Mouse (Mus musculus): ENCODE data around the gene Rufy2. TPM values are rescaled to one million over a fixed set of nuclear protein-coding genes. Genes with fewer than 3 reads are reported as not detected.

Rufy2 gene
- polyA plus RNA-seq, 1 experiment from 2014 or later: 55.8 TPM

DNA sequence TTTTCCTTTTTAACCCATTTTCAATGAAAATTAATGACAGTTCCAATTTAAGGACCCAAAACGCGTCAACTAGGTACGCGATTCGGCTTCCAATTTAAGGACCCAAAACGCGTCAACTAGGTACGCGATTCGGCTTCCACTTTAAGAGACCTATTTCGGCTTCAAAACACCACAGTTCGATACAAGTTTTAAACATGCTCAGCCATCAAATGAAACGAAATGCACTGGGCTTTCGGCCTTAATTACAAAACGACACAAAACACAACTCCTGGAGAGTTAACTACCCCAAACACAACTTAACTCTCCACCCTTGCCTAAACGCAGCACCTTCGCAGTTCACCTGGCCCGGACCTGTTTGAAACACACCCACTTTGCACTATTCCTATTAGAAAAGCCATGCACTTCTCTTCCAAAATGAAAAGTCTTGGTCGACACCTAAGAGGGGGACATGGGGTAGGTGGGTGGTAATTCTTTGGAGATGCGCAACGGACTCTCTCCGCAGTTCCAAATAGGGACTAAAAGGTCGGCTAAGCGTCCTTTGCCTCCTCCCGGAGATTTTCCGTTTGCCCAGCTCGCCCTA, 42.6 kb downstream of the Rufy2 start:
- peak overlapping the region; percentile 88 for H3K4me3 ChIP-seq
- peaks cover 4% of the 10 kb centered on the region for H3K36me3 ChIP-seq
- H3K4me2 ChIP-seq: peak overlapping the region; percentile 84
- WGBS: under 1% methylated on average over 27 of the region's 27 CpGs
- peak overlapping the region; percentile 100 for H3K27ac ChIP-seq (replicated peaks)
- H3K27me3 ChIP-seq: no peaks in the 10 kb centered on the region
- peaks cover 68% of the 10 kb centered on the region for H3K4me1 ChIP-seq (replicated peaks)
- no peaks in the 10 kb centered on the region for H3K9me3 ChIP-seq
- peak overlapping the region; percentile 99 for H3K9ac ChIP-seq
- no peak for ATAC-seq (ENCODE audit: low read depth)

GRCm38 (mm10) chr10:63023121-63023748, 43.2 kb downstream of the Rufy2 start:
- H3K4me1 ChIP-seq (replicated peaks): peaks cover 70% of the 10 kb centered on the region
- no peaks in the 10 kb centered on the region for H3K27me3 ChIP-seq
- peak overlapping the region; percentile 100 for H3K27ac ChIP-seq (replicated peaks)
- peak overlapping the region; percentile 84 for H3K4me2 ChIP-seq
- WGBS: under 1% methylated on average over 68 of the region's 68 CpGs
- peak; percentile 43 for ATAC-seq (ENCODE audit: low read depth)
- peak overlapping the region; percentile 99 for H3K9ac ChIP-seq
- H3K36me3 ChIP-seq: no peaks in the 10 kb centered on the region
- H3K9me3 ChIP-seq: no peaks in the 10 kb centered on the region
- H3K4me3 ChIP-seq: peak overlapping the region; percentile 88

- H3K27me3 ChIP-seq: no peaks in the 10 kb centered on the region
- H3K27ac ChIP-seq (replicated peaks): peak within 1 kb of the TSS; percentile 100
- H3K9me3 ChIP-seq: no peaks in the 10 kb centered on the region
- H3K4me2 ChIP-seq: peak within 1 kb of the TSS; percentile 84
- peak; percentile 93 for ATAC-seq (ENCODE audit: low read depth)
- peaks cover 70% of the 10 kb centered on the region for H3K4me1 ChIP-seq (replicated peaks)
- WGBS: under 1% methylated on average over 65 of the region's 69 CpGs
- H3K4me3 ChIP-seq: peak within 1 kb of the TSS; percentile 88
- no peaks in the 10 kb centered on the region for H3K36me3 ChIP-seq
- peak within 1 kb of the TSS; percentile 99 for H3K9ac ChIP-seq
Measured at GRCm38 (mm10) chr10:63023749-63024579, 43.9 kb downstream of the Rufy2 start, which contains the start of the genes Hnrnph3 and Pbld2. Gene Hnrnph3, minus strand, starts transcription at chr10:63024217. Gene Pbld2, plus strand, starts transcription at chr10:63024315.

DNA sequence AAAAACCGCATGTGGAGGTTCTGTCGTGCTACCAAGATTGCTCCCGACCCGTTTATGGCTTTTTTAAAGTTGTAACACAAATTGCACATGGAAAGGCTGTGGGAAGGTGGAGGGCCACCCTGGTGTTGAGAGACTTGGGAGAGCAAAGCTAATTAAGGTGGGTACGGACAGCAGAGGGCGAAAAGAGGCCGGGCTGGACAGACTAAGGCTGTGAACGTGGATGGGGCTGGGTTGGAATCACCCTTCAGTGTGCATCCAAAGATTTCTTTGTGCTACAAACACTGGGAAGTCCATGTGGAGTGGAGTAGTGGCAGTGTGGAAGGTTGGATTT, 44.5 kb downstream of the Rufy2 start:
- Histone ChIP-seq H3K9ac (peak overlapping the region; percentile 80), H3K4me3 (peak overlapping the region; percentile 88), H3K27me3 (no peaks in the 10 kb centered on the region), H3K9me3 (no peaks in the 10 kb centered on the region), H3K4me2 (peak overlapping the region; percentile 84), H3K36me3 (no peaks in the 10 kb centered on the region), H3K27ac (replicated peaks) (peak overlapping the region; percentile 100), H3K4me1 (replicated peaks) (peaks cover 64% of the 10 kb centered on the region)
- WGBS: under 1% methylated on average over 8 of the region's 8 CpGs
- ATAC-seq (ENCODE audit: low read depth): peak; percentile 42

- WGBS: 29% methylated on average over 2 of the region's 2 CpGs
- H3K4me1 ChIP-seq (replicated peaks): peaks cover 59% of the 10 kb centered on the region
Measured at GRCm38 (mm10) chr10:63025016-63025415, 45.0 kb downstream of the Rufy2 start.

DNA sequence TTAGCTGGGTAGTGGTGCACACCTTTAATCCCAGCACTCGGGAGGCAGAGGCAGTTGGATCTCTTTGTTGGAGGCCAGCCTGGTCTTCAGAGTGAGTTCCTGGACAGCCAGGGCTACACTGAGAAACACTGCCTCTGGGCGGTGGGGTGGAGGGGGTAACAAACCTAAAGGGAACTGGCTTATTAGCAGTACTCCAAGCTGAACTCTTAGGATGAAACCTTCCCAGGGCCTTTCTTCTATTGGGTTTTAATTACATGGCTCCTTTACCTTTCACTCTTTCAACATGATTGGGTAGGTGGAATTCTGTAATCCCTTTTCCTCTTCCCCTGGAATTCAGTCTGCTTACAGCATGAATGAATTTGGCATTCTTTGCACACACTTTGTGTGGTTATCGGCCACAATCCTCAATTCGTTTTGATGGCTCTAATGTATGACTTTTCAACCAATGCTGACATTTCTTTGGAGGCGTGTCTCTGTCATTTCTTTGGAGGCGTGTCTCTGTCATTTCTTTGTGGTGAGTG, 45.5 kb downstream of the Rufy2 start:
- WGBS: 11% methylated on average over 6 of the region's 6 CpGs
- ATAC-seq (ENCODE audit: low read depth): no peak
- Histone ChIP-seq H3K27ac (replicated peaks) (peak overlapping the region; percentile 100), H3K27me3 (no peaks in the 10 kb centered on the region), H3K4me1 (replicated peaks) (peaks cover 54% of the 10 kb centered on the region), H3K9ac (peak overlapping the region; percentile 80), H3K36me3 (no peaks in the 10 kb centered on the region), H3K9me3 (no peaks in the 10 kb centered on the region), H3K4me2 (peak overlapping the region; percentile 84), H3K4me3 (peak overlapping the region; percentile 88)

More at GRCm38 (mm10) chr10:63025016-63025415, 45.0 kb downstream of the Rufy2 start:
- Histone ChIP-seq H3K4me2 (peak overlapping the region; percentile 84), H3K9ac (peak overlapping the region; percentile 80), H3K27ac (replicated peaks) (peak overlapping the region; percentile 100), H3K36me3 (no peaks in the 10 kb centered on the region), H3K9me3 (no peaks in the 10 kb centered on the region), H3K4me3 (peak overlapping the region; percentile 88), H3K27me3 (no peaks in the 10 kb centered on the region)
- no peak for ATAC-seq (ENCODE audit: low read depth)

- WGBS: 7% methylated on average over 8 of the region's 8 CpGs
- H3K4me3 ChIP-seq: peak overlapping the region; percentile 15
Measured at GRCm38 (mm10) chr10:63026156-63026794, 46.3 kb downstream of the Rufy2 start.

GRCm38 (mm10) chr10:63026795-63027160, 46.8 kb downstream of the Rufy2 start:
- peaks cover 42% of the 10 kb centered on the region for H3K4me1 ChIP-seq (replicated peaks)
- 37% methylated on average over 6 of the region's 6 CpGs for WGBS
- no peaks in the 10 kb centered on the region for H3K9me3 ChIP-seq
- H3K27me3 ChIP-seq: no peaks in the 10 kb centered on the region
- H3K9ac ChIP-seq: peak overlapping the region; percentile 61
- peak overlapping the region; percentile 15 for H3K4me3 ChIP-seq
- peak overlapping the region; percentile 100 for H3K27ac ChIP-seq (replicated peaks)
- peak overlapping the region; percentile 84 for H3K4me2 ChIP-seq
- H3K36me3 ChIP-seq: no peaks in the 10 kb centered on the region
- ATAC-seq (ENCODE audit: low read depth): no peak

More at GRCm38 (mm10) chr10:63026156-63026794, 46.3 kb downstream of the Rufy2 start:
- no peak for ATAC-seq (ENCODE audit: low read depth)
- Histone ChIP-seq H3K9ac (peak overlapping the region; percentile 61), H3K4me1 (replicated peaks) (peaks cover 47% of the 10 kb centered on the region), H3K27me3 (no peaks in the 10 kb centered on the region), H3K9me3 (no peaks in the 10 kb centered on the region), H3K27ac (replicated peaks) (peak overlapping the region; percentile 100), H3K4me2 (peak overlapping the region; percentile 84), H3K36me3 (no peaks in the 10 kb centered on the region)

DNA sequence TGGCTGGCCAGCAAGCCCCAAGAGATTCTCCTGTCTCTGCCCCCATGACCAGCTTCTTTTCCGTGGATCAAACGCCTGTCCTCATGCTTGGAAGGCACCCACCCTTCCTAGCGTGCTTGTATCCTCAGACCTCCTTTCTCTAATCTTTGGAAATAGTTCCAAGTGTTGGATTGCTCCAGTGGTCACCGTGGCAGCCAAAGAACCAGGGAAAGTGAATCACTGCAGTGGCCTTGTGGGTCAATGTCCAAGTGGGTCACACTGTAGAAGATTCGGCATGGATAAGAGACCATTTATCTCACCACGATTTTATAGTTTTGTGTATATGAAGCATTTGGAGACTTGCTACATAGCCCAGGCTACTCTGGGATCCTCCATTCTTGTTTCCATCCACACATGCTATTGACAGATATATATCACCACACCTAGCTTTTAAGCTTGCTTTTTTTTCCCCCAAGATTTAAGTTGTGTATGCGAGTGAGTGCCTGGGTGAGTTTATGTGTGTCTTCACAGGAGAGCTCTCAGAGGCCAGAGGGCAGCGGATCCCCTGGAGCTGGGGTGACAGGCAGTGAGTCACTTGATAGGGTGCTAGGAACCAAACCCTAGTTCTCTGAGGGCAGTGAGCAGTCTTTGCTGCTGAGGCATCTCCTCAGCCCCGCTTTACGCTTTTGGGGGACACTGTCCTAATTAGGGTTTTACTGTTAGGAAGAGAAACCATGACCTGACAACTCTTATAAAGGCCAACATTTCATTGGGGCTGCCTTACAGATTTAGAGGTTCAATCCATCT, 47.5 kb downstream of the Rufy2 start:
- no peak overlapping the region for H3K4me3 ChIP-seq

DNA sequence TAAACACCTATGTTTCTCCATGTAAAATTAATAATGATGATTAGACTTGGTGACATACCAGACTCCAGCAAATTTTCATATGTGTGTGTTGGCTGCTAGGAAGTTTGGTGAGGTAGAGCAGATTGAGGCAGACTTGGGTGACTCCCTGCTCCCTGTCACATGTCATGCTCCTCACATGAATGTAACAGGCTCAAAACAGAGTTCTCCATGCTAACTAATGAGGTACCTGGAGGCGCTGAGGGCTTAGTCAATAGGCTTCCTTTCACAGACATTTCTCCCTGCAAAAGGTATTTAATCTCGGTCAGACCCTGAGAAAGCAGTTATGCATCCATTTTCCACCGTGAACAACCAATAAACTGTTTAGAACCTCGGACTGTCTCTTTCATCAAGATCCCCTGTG, 48.4 kb downstream of the Rufy2 start:
- H3K4me3 ChIP-seq: no peak overlapping the region

More for the DNA sequence above, 47.5 kb downstream of the Rufy2 start:
- peak overlapping the region; percentile 84 for H3K4me2 ChIP-seq
- no peaks in the 10 kb centered on the region for H3K36me3 ChIP-seq
- H3K4me1 ChIP-seq (replicated peaks): peaks cover 38% of the 10 kb centered on the region
- H3K9me3 ChIP-seq: no peaks in the 10 kb centered on the region
- 81% methylated on average over 10 of the region's 10 CpGs for WGBS
- no peaks in the 10 kb centered on the region for H3K27me3 ChIP-seq
- H3K9ac ChIP-seq: no peak overlapping the region
- H3K27ac ChIP-seq (replicated peaks): peak overlapping the region; percentile 100
- no peak for ATAC-seq (ENCODE audit: low read depth)

DNA sequence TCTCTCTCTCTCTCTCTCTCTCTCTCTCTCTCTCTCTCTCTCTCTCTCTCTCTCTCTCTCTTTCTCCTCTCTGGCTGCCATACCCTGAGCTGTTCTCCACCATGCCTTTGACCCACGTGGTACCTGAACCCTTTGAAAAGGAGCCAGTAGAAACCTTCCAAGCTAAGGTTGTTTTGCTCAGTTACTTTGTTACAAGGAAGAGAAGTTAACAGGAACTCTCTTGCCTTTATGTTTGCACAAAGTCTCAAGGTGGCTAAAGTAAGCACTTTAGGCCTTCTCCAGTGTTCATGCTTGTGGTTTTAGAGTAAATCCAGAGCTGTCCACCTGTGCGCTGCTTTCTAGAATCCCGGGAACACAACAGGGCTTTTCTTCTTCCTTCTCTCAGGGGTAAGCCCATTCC, 52.2 kb downstream of the Rufy2 start:
- Histone ChIP-seq H3K27me3 (no peaks in the 10 kb centered on the region), H3K4me1 (replicated peaks) (peaks cover 14% of the 10 kb centered on the region), H3K9me3 (no peaks in the 10 kb centered on the region), H3K4me2 (no peak overlapping the region), H3K36me3 (no peaks in the 10 kb centered on the region), H3K4me3 (no peak overlapping the region), H3K27ac (replicated peaks) (no peak overlapping the region), H3K9ac (no peak overlapping the region)
- WGBS: 85% methylated on average over 3 of the region's 3 CpGs
- ATAC-seq (ENCODE audit: low read depth): no peak

More for the DNA sequence above, 48.4 kb downstream of the Rufy2 start:
- peak overlapping the region; percentile 100 for H3K27ac ChIP-seq (replicated peaks)
- no peak overlapping the region for H3K4me2 ChIP-seq
- 0 out of 2 replicates have a peak overlapping the region, but pooled peaks have one; percentile 23 for H3K9ac ChIP-seq
- H3K27me3 ChIP-seq: no peaks in the 10 kb centered on the region
- no peak for ATAC-seq (ENCODE audit: low read depth)
- 46% methylated on average over 4 of the region's 4 CpGs for WGBS
- H3K36me3 ChIP-seq: no peaks in the 10 kb centered on the region
- H3K9me3 ChIP-seq: no peaks in the 10 kb centered on the region
- peaks cover 38% of the 10 kb centered on the region for H3K4me1 ChIP-seq (replicated peaks)
